Mouse (Mus musculus) forebrain, embryonic 16.5 days (tissue): ENCODE measurements around the gene Txn2. TPM values are rescaled to one million over a fixed set of nuclear protein-coding genes. Genes with fewer than 3 reads are reported as not detected.

Experiments
- ATAC-seq: fragments of 200-750 bp; cut with Nextera tagmentation; 2 replicates; pipeline ENCODE4 v1.8.0; 2017; ENCODE audit warnings: mild to moderate bottlenecking, moderate library complexity
- H3K27ac ChIP-seq: fragments of 300-500 bp; sonication (generic); 2 replicates; pipeline ENCODE4 v1.5.1; 2014; ENCODE audit warnings: low read length, control low read depth
- H3K27me3 ChIP-seq: fragments of 300-500 bp; sonication (generic); replicated peaks from 2 replicates; pipeline ENCODE4 v1.6.1; 2014; ENCODE audit warnings: low read length; ENCODE audit not compliant: control insufficient read depth, insufficient read depth
- H3K36me3 ChIP-seq: fragments of 300-500 bp; sonication (generic); 2 replicates; pipeline ENCODE4 v1.6.1; 2014; ENCODE audit not compliant: control insufficient read depth, insufficient read depth
- H3K4me1 ChIP-seq: fragments of 300-500 bp; sonication (generic); replicated peaks from 2 replicates; pipeline ENCODE4 v1.6.1; 2014; ENCODE audit warnings: low read length; ENCODE audit not compliant: control insufficient read depth, insufficient read depth
- H3K4me2 ChIP-seq: fragments of 300-500 bp; sonication (generic); 2 replicates; pipeline ENCODE4 v1.6.1; 2014; ENCODE audit warnings: mild to moderate bottlenecking, low read length, control low read depth
- H3K4me3 ChIP-seq: fragments of 300-500 bp; sonication (generic); replicated peaks from 2 replicates; pipeline ENCODE4 v1.5.1; 2014; ENCODE audit warnings: mild to moderate bottlenecking, low read length, control low read depth
- H3K9ac ChIP-seq: fragments of 300-500 bp; sonication (generic); replicated peaks from 2 replicates; pipeline ENCODE4 v1.6.1; 2014; ENCODE audit warnings: low read depth, low read length, control low read depth
- H3K9me3 ChIP-seq: fragments of 300-500 bp; sonication (generic); 2 replicates; pipeline ENCODE4 v1.6.1; 2016; ENCODE audit warnings: low read length; ENCODE audit not compliant: control insufficient read depth
- WGBS: fragments of 180-500 bp; shearing (Covaris S2); extraction: QIAGEN DNeasy Blood & Tissue Kit; methylation state at CpG from one replicate; pipeline ENCODE4 v1.1.7; 2014; 5-methylcytosine and 5-hydroxymethylcytosine counted together
- polyA plus RNA-seq: library from polyadenylated mRNA; unstranded; fragments of >200 nt; fragmentation: Nextera tagmentation; extraction: Ambion mirVana; gene quantifications from 2 replicates; pipeline ENCODE4 v1.2.1, GENCODE M21; 2015

Txn2 gene
- polyA plus RNA-seq, 1 experiment from 2014 or later, result 237 TPM

- Histone ChIP-seq H3K4me1 (peaks cover 31% of the 10 kb centered on the region), H3K36me3 (no peaks in the 10 kb centered on the region), H3K9me3 (no peaks in the 10 kb centered on the region), H3K4me2 (peak overlapping the region; percentile 21; the same call in 1 of the 2 replicates), H3K27ac (peak overlapping the region; percentile 89), H3K9ac (no peak overlapping the region), H3K27me3 (no peaks in the 10 kb centered on the region), H3K4me3 (no peak overlapping the region)
- WGBS, result 46% methylated on average over 14 of the region's 14 CpGs
- peak; percentile 83 for ATAC-seq
These were observed 7.0 kb upstream of the Txn2 start for GRCm38 (mm10) chr15:77935673-77936375.

GRCm38 (mm10) chr15:77934968-77935367 lies 6.2 kb upstream of the Txn2 start:
- H3K27ac ChIP-seq, result peak overlapping the region; percentile 89
- H3K9me3 ChIP-seq, result no peaks in the 10 kb centered on the region
- H3K4me3 ChIP-seq, result no peak overlapping the region
- no peak overlapping the region for H3K4me2 ChIP-seq
- WGBS, result 51% methylated on average over 5 of the region's 5 CpGs
- no peaks in the 10 kb centered on the region for H3K36me3 ChIP-seq
- no peak overlapping the region for H3K9ac ChIP-seq
- no peak for ATAC-seq
- H3K27me3 ChIP-seq, result no peaks in the 10 kb centered on the region
- peaks cover 32% of the 10 kb centered on the region for H3K4me1 ChIP-seq

- Histone ChIP-seq H3K9ac (no peak overlapping the region), H3K27ac (peak overlapping the region; percentile 89), H3K36me3 (no peaks in the 10 kb centered on the region), H3K27me3 (no peaks in the 10 kb centered on the region), H3K9me3 (no peaks in the 10 kb centered on the region), H3K4me1 (peaks cover 39% of the 10 kb centered on the region), H3K4me2 (no peak overlapping the region), H3K4me3 (no peak overlapping the region)
- no peak for ATAC-seq
- 72% methylated on average over 11 of the region's 11 CpGs for WGBS
These were observed 5.5 kb upstream of the Txn2 start for GRCm38 (mm10) chr15:77934326-77934725.

- Histone ChIP-seq H3K4me2 (peak overlapping the region; percentile 40), H3K27ac (0 out of 2 replicates have a peak overlapping the region, but pooled peaks have one; percentile 37), H3K27me3 (no peaks in the 10 kb centered on the region), H3K9me3 (no peaks in the 10 kb centered on the region), H3K4me3 (no peak overlapping the region), H3K36me3 (no peaks in the 10 kb centered on the region), H3K9ac (peak overlapping the region; percentile 38), H3K4me1 (peaks cover 40% of the 10 kb centered on the region)
- no peak for ATAC-seq
- under 1% methylated on average over 14 of the region's 14 CpGs for WGBS
These were observed 5.0 kb upstream of the Txn2 start for GRCm38 (mm10) chr15:77933770-77934169.

GRCm38 (mm10) chr15:77933222-77933621 lies 4.4 kb upstream of the Txn2 start:
- Histone ChIP-seq H3K9ac (no peak overlapping the region), H3K27me3 (no peaks in the 10 kb centered on the region), H3K9me3 (no peaks in the 10 kb centered on the region), H3K27ac (0 out of 2 replicates have a peak overlapping the region, but pooled peaks have one; percentile 37), H3K4me2 (no peak overlapping the region), H3K36me3 (no peaks in the 10 kb centered on the region), H3K4me1 (peaks cover 40% of the 10 kb centered on the region), H3K4me3 (no peak overlapping the region)
- WGBS, result 48% methylated on average over 3 of the region's 3 CpGs
- ATAC-seq, result no peak

GRCm38 (mm10) chr15:77931689-77932016 lies 2.8 kb upstream of the Txn2 start:
- ATAC-seq, result no peak
- no peaks in the 10 kb centered on the region for H3K9me3 ChIP-seq
- peaks cover 1% of the 10 kb centered on the region; the same call in 1 of the 2 replicates for H3K36me3 ChIP-seq
- no peak overlapping the region for H3K27ac ChIP-seq
- H3K9ac ChIP-seq, result no peak overlapping the region
- H3K4me1 ChIP-seq, result peaks cover 50% of the 10 kb centered on the region
- no peak overlapping the region for H3K4me2 ChIP-seq
- 79% methylated on average over 6 of the region's 6 CpGs for WGBS
- no peak overlapping the region for H3K4me3 ChIP-seq
- no peaks in the 10 kb centered on the region for H3K27me3 ChIP-seq

GRCm38 (mm10) chr15:77930986-77931688 lies 2.3 kb upstream of the Txn2 start:
- peaks cover 4% of the 10 kb centered on the region; the same call in 1 of the 2 replicates for H3K36me3 ChIP-seq
- no peaks in the 10 kb centered on the region for H3K27me3 ChIP-seq
- H3K4me1 ChIP-seq, result peaks cover 46% of the 10 kb centered on the region
- no peak overlapping the region for H3K27ac ChIP-seq
- H3K9me3 ChIP-seq, result no peaks in the 10 kb centered on the region
- ATAC-seq, result no peak
- H3K9ac ChIP-seq, result no peak overlapping the region
- no peak overlapping the region for H3K4me3 ChIP-seq
- no peak overlapping the region for H3K4me2 ChIP-seq
- WGBS, result 80% methylated on average over 6 of the region's 6 CpGs

GRCm38 (mm10) chr15:77929804-77930203 lies 998 bp upstream of the Txn2 start:
- Histone ChIP-seq H3K27ac (no peak overlapping the region), H3K9me3 (no peaks in the 10 kb centered on the region), H3K27me3 (no peaks in the 10 kb centered on the region), H3K9ac (no peak overlapping the region), H3K36me3 (peaks cover 4% of the 10 kb centered on the region; the same call in 1 of the 2 replicates), H3K4me3 (peak overlapping the region; percentile 74), H3K4me2 (peak overlapping the region; percentile 91), H3K4me1 (peaks cover 37% of the 10 kb centered on the region)
- 41% methylated on average over 8 of the region's 8 CpGs for WGBS
- no peak for ATAC-seq

- no peak for ATAC-seq
- H3K4me2 ChIP-seq, result peak overlapping the region; percentile 60
- peak overlapping the region; percentile 82 for H3K9ac ChIP-seq
- no peaks in the 10 kb centered on the region for H3K27me3 ChIP-seq
- no peaks in the 10 kb centered on the region for H3K9me3 ChIP-seq
- peaks cover 10% of the 10 kb centered on the region; the same call in 1 of the 2 replicates for H3K36me3 ChIP-seq
- peaks cover 21% of the 10 kb centered on the region for H3K4me1 ChIP-seq
- WGBS, result 16% methylated on average over 4 of the region's 4 CpGs
- H3K27ac ChIP-seq, result no peak overlapping the region
- H3K4me3 ChIP-seq, result peak overlapping the region; percentile 74
These were observed 715 bp downstream of the Txn2 start for GRCm38 (mm10) chr15:77928091-77928490.
